Mouse (Mus musculus): ENCODE measurements at regions not wholly inside any gene's neighbourhood (a gene's known extent, or its start where the extent isn't known, plus 50 kb on each side); places are given as distances from the start of the nearest gene placed in this dataset.

- WGBS: 23% methylated on average over 5 of the region's 5 CpGs
- no peaks in the 10 kb centered on the region for H3K27me3 ChIP-seq (replicated peaks; ENCODE audit: control insufficient read depth, insufficient read depth, low read length)
- H3K4me3 ChIP-seq (ENCODE audit: low read length): no peak overlapping the region
- no peaks in the 10 kb centered on the region for H3K9me3 ChIP-seq (ENCODE audit: control insufficient read depth, low read length)
- no peak for ATAC-seq
- H3K4me1 ChIP-seq (ENCODE audit: control insufficient read depth, insufficient read depth, low read length): no peaks in the 10 kb centered on the region
- no peak overlapping the region for H3K9ac ChIP-seq (ENCODE audit: low read depth, low read length)
- H3K4me2 ChIP-seq (ENCODE audit: low read depth, low read length): no peak overlapping the region
- H3K36me3 ChIP-seq (ENCODE audit: control insufficient read depth, insufficient read depth, low read length): no peaks in the 10 kb centered on the region
- H3K27ac ChIP-seq (ENCODE audit: low read length): no peak overlapping the region
Observed at GRCm38 (mm10) chr12:92384266-92384937, 535.4 kb upstream of the Sel1l start.

DNA sequence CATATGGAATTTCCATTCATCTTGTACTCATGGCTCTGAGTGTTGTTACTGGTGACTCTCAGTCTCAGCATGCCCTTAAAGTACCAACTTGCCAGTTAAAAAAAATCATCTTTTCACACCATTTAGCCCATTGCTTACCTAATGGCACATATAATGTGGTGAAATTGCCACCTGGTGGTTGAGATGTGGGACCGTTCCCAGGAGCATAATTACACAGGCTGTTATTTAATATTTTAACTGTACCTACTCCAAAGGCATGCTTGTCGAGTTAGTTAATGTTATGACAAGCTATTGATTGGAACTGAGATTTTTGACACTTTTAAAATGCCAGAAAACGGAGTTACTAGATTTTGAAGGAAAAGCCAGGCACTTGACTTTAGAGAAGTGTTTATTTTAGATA is 530.2 kb upstream of the Sel1l start:
- H3K9me3 ChIP-seq (ENCODE audit: control insufficient read depth, low read length): no peaks in the 10 kb centered on the region
- H3K36me3 ChIP-seq (ENCODE audit: control insufficient read depth, insufficient read depth, low read length): no peaks in the 10 kb centered on the region
- H3K27ac ChIP-seq (ENCODE audit: low read length): no peak overlapping the region
- ATAC-seq: no peak
- H3K4me2 ChIP-seq (ENCODE audit: low read depth, low read length): no peak overlapping the region
- WGBS: 55% methylated on average over 3 of the region's 3 CpGs
- no peaks in the 10 kb centered on the region for H3K27me3 ChIP-seq (replicated peaks; ENCODE audit: control insufficient read depth, insufficient read depth, low read length)
- no peak overlapping the region for H3K4me3 ChIP-seq (ENCODE audit: low read length)
- no peak overlapping the region for H3K9ac ChIP-seq (ENCODE audit: low read depth, low read length)
- H3K4me1 ChIP-seq (ENCODE audit: control insufficient read depth, insufficient read depth, low read length): no peaks in the 10 kb centered on the region

GRCm38 (mm10) chr12:92365926-92366325 is 517.0 kb upstream of the Sel1l start:
- H3K4me2 ChIP-seq (ENCODE audit: low read depth, low read length): no peak overlapping the region
- WGBS: 82% methylated on average over 5 of the region's 5 CpGs
- no peaks in the 10 kb centered on the region for H3K27me3 ChIP-seq (replicated peaks; ENCODE audit: control insufficient read depth, insufficient read depth, low read length)
- H3K9ac ChIP-seq (ENCODE audit: low read depth, low read length): no peak overlapping the region
- H3K4me3 ChIP-seq (ENCODE audit: low read length): no peak overlapping the region
- no peak for ATAC-seq
- no peaks in the 10 kb centered on the region for H3K36me3 ChIP-seq (ENCODE audit: control insufficient read depth, insufficient read depth, low read length)
- H3K9me3 ChIP-seq (ENCODE audit: control insufficient read depth, low read length): no peaks in the 10 kb centered on the region
- no peak overlapping the region for H3K27ac ChIP-seq (ENCODE audit: low read length)
- H3K4me1 ChIP-seq (ENCODE audit: control insufficient read depth, insufficient read depth, low read length): no peaks in the 10 kb centered on the region

- Histone ChIP-seq H3K9me3 (ENCODE audit: control insufficient read depth, low read length) (no peaks in the 10 kb centered on the region), H3K4me2 (ENCODE audit: low read depth, low read length) (no peak overlapping the region), H3K27ac (ENCODE audit: low read length) (no peak overlapping the region), H3K4me1 (ENCODE audit: control insufficient read depth, insufficient read depth, low read length) (no peaks in the 10 kb centered on the region), H3K27me3 (replicated peaks; ENCODE audit: control insufficient read depth, insufficient read depth, low read length) (no peaks in the 10 kb centered on the region), H3K36me3 (ENCODE audit: control insufficient read depth, insufficient read depth, low read length) (no peaks in the 10 kb centered on the region), H3K4me3 (ENCODE audit: low read length) (no peak overlapping the region), H3K9ac (ENCODE audit: low read depth, low read length) (no peak overlapping the region)
- WGBS: 65% methylated on average over 4 of the region's 4 CpGs
- no peak for ATAC-seq
Observed at GRCm38 (mm10) chr12:92353386-92354257, 504.7 kb upstream of the Sel1l start.

GRCm38 (mm10) chr12:92318241-92318640 is 469.3 kb upstream of the Sel1l start:
- Histone ChIP-seq H3K9ac (ENCODE audit: low read depth, low read length) (no peak overlapping the region), H3K4me1 (ENCODE audit: control insufficient read depth, insufficient read depth, low read length) (no peaks in the 10 kb centered on the region), H3K27me3 (replicated peaks; ENCODE audit: control insufficient read depth, insufficient read depth, low read length) (no peaks in the 10 kb centered on the region), H3K4me2 (ENCODE audit: low read depth, low read length) (no peak overlapping the region), H3K27ac (ENCODE audit: low read length) (no peak overlapping the region), H3K4me3 (ENCODE audit: low read length) (no peak overlapping the region), H3K9me3 (ENCODE audit: control insufficient read depth, low read length) (no peaks in the 10 kb centered on the region), H3K36me3 (ENCODE audit: control insufficient read depth, insufficient read depth, low read length) (no peaks in the 10 kb centered on the region)
- ATAC-seq: no peak
- WGBS: 58% methylated on average over 1 of the region's 1 CpGs

DNA sequence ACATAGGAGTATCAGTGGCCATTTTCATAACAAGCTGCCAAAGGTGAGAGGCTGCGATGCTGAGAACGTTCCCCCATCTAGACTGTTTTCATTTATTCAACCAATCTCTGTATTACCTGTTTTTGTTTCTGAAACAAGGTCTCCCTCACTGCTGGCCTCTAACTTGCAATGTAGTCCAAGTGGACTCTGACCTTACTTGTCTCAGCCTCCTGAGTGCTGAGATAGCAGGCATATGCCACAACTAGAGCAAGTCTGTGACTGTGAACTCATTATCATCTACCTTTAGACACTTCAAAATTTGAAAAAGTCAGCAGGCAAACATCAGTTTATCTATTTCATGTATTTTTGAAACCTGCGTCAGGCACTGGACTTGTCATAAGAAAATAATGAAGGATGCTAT is 468.7 kb upstream of the Sel1l start:
- ATAC-seq: peak; percentile 77
- Histone ChIP-seq H3K9me3 (ENCODE audit: control insufficient read depth, low read length) (no peaks in the 10 kb centered on the region), H3K27me3 (replicated peaks; ENCODE audit: control insufficient read depth, insufficient read depth, low read length) (no peaks in the 10 kb centered on the region), H3K4me2 (ENCODE audit: low read depth, low read length) (no peak overlapping the region), H3K4me1 (ENCODE audit: control insufficient read depth, insufficient read depth, low read length) (no peaks in the 10 kb centered on the region), H3K27ac (ENCODE audit: low read length) (no peak overlapping the region), H3K4me3 (ENCODE audit: low read length) (no peak overlapping the region), H3K9ac (ENCODE audit: low read depth, low read length) (no peak overlapping the region), H3K36me3 (ENCODE audit: control insufficient read depth, insufficient read depth, low read length) (no peaks in the 10 kb centered on the region)
- WGBS: 85% methylated on average over 3 of the region's 3 CpGs

DNA sequence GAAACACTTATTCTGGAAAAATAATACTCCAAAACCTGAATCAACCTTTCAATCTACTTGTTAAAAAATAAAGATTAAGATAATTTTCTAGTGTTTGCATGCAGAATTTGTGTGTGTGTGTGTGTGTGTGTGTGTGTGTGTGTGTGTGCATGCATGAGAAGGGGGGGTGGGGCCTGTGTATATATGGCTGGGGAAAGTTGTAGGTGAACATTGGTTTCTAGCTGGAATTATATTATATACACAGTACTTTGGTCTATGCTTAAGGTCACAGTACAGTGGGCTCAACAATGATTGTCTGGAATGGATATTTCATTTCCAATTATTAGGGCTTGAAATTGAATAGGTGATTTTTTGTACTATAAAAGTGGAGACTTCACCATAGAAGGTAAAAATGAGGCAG is 467.3 kb upstream of the Sel1l start:
- ATAC-seq: 0 out of 2 replicates have a peak, but pooled peaks have one; percentile 54
- Histone ChIP-seq H3K27ac (ENCODE audit: low read length) (no peak overlapping the region), H3K9me3 (ENCODE audit: control insufficient read depth, low read length) (no peaks in the 10 kb centered on the region), H3K9ac (ENCODE audit: low read depth, low read length) (no peak overlapping the region), H3K4me1 (ENCODE audit: control insufficient read depth, insufficient read depth, low read length) (no peaks in the 10 kb centered on the region), H3K27me3 (replicated peaks; ENCODE audit: control insufficient read depth, insufficient read depth, low read length) (no peaks in the 10 kb centered on the region), H3K36me3 (ENCODE audit: control insufficient read depth, insufficient read depth, low read length) (no peaks in the 10 kb centered on the region), H3K4me3 (ENCODE audit: low read length) (no peak overlapping the region), H3K4me2 (ENCODE audit: low read depth, low read length) (no peak overlapping the region)

- Histone ChIP-seq H3K27me3 (replicated peaks; ENCODE audit: control insufficient read depth, insufficient read depth, low read length) (no peaks in the 10 kb centered on the region), H3K9ac (ENCODE audit: low read depth, low read length) (no peak overlapping the region), H3K9me3 (ENCODE audit: control insufficient read depth, low read length) (no peaks in the 10 kb centered on the region), H3K4me3 (ENCODE audit: low read length) (no peak overlapping the region), H3K27ac (ENCODE audit: low read length) (no peak overlapping the region), H3K36me3 (ENCODE audit: control insufficient read depth, insufficient read depth, low read length) (no peaks in the 10 kb centered on the region), H3K4me1 (ENCODE audit: control insufficient read depth, insufficient read depth, low read length) (no peaks in the 10 kb centered on the region), H3K4me2 (ENCODE audit: low read depth, low read length) (no peak overlapping the region)
- 55% methylated on average over 2 of the region's 2 CpGs for WGBS
- peak; percentile 92 for ATAC-seq
Observed at GRCm38 (mm10) chr12:92315820-92316219, 466.9 kb upstream of the Sel1l start.

- WGBS: 22% methylated on average over 14 of the region's 14 CpGs
- Histone ChIP-seq H3K9ac (ENCODE audit: low read depth, low read length) (no peak overlapping the region), H3K4me3 (ENCODE audit: low read length) (no peak overlapping the region), H3K9me3 (ENCODE audit: control insufficient read depth, low read length) (no peaks in the 10 kb centered on the region), H3K4me2 (ENCODE audit: low read depth, low read length) (no peak overlapping the region), H3K27me3 (replicated peaks; ENCODE audit: control insufficient read depth, insufficient read depth, low read length) (no peaks in the 10 kb centered on the region), H3K4me1 (ENCODE audit: control insufficient read depth, insufficient read depth, low read length) (no peaks in the 10 kb centered on the region), H3K36me3 (ENCODE audit: control insufficient read depth, insufficient read depth, low read length) (no peaks in the 10 kb centered on the region), H3K27ac (ENCODE audit: low read length) (no peak overlapping the region)
- ATAC-seq: peak; percentile 73; the same call in 1 of the 2 replicates
Observed at GRCm38 (mm10) chr12:92302951-92303591, 454.1 kb upstream of the Sel1l start.

All from intestine, embryonic 16.5 days (tissue).